Mouse (Mus musculus): ENCODE data around the gene Itih5.

Itih5 gene

DNA sequence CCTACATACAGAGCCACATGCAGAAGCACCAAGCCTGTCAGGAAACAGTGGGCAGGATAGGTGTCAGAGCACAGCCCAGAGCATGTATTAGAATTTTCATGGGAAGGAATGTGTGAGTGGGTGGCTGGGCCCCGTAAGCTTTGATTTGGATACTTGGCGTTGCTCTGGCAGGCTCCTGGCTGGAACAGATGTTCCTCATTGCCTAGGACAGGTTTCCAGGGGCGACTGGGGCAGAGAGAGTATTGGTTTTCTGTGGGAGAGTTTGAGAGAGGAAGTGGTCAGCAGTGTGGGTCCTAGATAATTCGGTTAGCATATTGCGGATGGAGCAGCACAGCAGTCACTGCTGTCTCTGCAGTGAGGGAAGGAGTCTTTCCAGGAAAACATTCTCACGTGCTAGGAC is 13.3 kb downstream of the Itih5 start:
- ATAC-seq (ENCODE audit: insufficient number of reproducible peaks, low FRiP score, low TSS enrichment), result no peak

DNA sequence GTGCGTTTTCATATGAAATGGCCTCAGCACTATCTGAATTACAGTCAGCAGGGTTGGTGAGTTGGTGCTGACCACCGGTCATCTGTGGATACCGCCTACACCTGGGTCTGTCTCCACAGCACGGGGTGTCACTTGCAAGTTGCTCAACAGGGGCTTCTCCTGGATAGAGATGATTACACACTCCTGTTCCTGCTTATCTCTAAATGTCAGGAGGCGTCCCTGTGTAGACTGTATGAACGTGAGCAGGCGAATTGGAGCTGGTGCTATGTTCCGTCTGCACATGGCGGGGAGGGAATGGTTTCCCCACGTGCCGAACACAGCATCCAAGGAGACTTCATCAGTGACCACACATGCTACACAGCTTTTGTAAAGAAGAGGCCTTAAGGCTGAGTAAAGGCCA is 13.9 kb downstream of the Itih5 start:
- ATAC-seq (ENCODE audit: insufficient number of reproducible peaks, low FRiP score, low TSS enrichment), result no peak

GRCm38 (mm10) chr2:10168016-10168415 is 14.6 kb downstream of the Itih5 start:
- ATAC-seq (ENCODE audit: insufficient number of reproducible peaks, low FRiP score, low TSS enrichment), result no peak

DNA sequence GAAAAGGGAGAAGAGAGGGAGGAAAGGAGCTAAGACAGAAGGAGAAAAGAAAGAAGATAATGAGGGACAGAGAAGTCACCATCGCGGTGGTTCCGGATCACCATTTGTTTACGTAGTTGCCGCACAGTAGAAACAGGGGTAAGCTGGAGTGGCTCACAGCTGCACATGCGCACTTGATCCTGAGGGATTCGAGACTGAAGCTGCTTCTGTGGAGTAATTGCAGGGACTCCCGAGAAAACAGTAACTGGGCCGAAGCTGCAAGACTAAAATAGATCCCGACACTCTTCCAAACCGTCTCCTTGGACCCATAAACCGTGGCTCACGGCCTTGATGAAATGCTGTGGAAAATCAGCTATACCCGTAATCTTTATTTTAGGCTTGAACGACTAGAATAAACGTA is 16.6 kb downstream of the Itih5 start:
- no peak for ATAC-seq (ENCODE audit: insufficient number of reproducible peaks, low FRiP score, low TSS enrichment)

GRCm38 (mm10) chr2:10193553-10193952 is 40.2 kb downstream of the Itih5 start:
- no peak for ATAC-seq (ENCODE audit: insufficient number of reproducible peaks, low FRiP score, low TSS enrichment)

DNA sequence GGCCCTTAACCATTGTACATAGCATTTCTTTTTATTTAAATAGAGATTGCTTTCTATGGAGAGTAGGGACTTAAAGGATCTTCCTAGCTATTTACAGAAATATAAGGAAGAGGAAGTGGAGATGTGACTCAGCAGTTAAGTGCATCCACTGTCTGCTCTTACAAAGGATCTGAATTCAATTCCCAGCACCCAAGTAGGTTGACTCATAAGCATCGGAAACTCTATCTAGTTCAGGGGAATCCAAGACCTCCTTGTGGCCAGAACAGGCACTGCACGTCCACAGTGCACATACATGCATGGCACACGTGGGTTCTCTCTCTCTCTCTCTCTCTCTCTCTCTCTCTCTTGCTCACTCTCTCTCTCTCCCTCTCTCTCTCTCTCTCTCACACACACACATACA is 41.8 kb downstream of the Itih5 start:
- ATAC-seq (ENCODE audit: insufficient number of reproducible peaks, low FRiP score, low TSS enrichment), result no peak

GRCm38 (mm10) chr2:10199326-10199725 is 46.0 kb downstream of the Itih5 start:
- no peak for ATAC-seq (ENCODE audit: insufficient number of reproducible peaks, low FRiP score, low TSS enrichment)

DNA sequence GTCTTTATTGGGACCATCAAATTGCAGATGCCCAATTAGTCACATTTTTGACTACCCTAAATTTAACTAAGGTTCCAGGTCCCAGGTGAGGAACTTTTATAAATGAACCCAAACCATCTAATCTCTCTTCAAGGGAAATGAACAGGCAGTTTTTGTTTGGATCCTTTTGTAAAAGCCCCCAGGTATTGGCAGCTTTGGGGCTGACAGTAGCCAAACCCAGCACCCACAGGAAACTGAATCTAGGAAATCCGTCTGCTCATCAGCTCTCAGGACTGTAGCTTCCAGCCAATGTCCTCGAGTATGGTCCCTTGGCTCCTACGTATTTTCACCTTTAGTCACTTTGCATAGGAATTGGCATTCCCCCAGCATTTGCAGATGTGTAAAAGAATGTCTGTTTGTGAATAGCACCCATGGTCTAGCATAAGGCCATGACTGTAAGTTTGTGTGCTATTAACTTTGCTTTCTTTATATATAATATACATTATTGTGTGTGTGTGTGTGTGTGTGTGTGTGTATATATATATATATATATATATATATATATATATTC is 47.4 kb downstream of the Itih5 start:
- no peak for ATAC-seq (ENCODE audit: insufficient number of reproducible peaks, low FRiP score, low TSS enrichment)

- no peak for ATAC-seq (ENCODE audit: insufficient number of reproducible peaks, low FRiP score, low TSS enrichment)
Measured at GRCm38 (mm10) chr2:10204301-10204700, 50.9 kb downstream of the Itih5 start.

DNA sequence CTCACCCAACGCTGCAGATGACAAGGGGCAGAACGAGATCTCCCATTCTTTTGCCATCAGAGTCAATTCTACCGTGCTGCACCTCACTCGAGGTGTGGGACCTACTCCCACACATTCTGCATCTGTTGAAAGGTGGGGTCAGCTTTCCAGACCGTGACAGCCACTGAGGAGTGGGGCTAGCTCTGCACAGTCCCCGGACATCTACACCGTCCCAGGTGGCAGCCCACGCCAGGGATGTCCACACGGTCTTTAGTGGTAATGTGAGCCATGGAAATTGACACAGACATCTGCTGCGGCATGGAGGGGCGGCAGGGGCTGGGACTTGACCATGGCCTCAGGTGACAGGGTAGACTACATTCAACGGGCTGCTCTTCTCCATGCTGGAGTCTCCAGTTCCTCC is 60.1 kb downstream of the Itih5 start:
- no peak for ATAC-seq (ENCODE audit: insufficient number of reproducible peaks, low FRiP score, low TSS enrichment)

GRCm38 (mm10) chr2:10215876-10216565 is 62.6 kb downstream of the Itih5 start:
- ATAC-seq (ENCODE audit: insufficient number of reproducible peaks, low FRiP score, low TSS enrichment), result no peak

GRCm38 (mm10) chr2:10216566-10217247 is 63.3 kb downstream of the Itih5 start:
- peak; percentile 63; the same call in 1 of the 2 replicates for ATAC-seq (ENCODE audit: insufficient number of reproducible peaks, low FRiP score, low TSS enrichment)

- ATAC-seq (ENCODE audit: insufficient number of reproducible peaks, low FRiP score, low TSS enrichment), result no peak
Measured at GRCm38 (mm10) chr2:10221862-10222261, 68.5 kb downstream of the Itih5 start.

- no peak for ATAC-seq (ENCODE audit: insufficient number of reproducible peaks, low FRiP score, low TSS enrichment)
Measured at GRCm38 (mm10) chr2:10226907-10227306, 73.5 kb downstream of the Itih5 start.

- no peak for ATAC-seq (ENCODE audit: insufficient number of reproducible peaks, low FRiP score, low TSS enrichment)
Measured at GRCm38 (mm10) chr2:10231971-10232370, 78.6 kb downstream of the Itih5 start.

- ATAC-seq (ENCODE audit: insufficient number of reproducible peaks, low FRiP score, low TSS enrichment), result no peak
Measured at GRCm38 (mm10) chr2:10236554-10236953, 83.2 kb downstream of the Itih5 start.

GRCm38 (mm10) chr2:10242970-10243369 is 89.6 kb downstream of the Itih5 start:
- no peak for ATAC-seq (ENCODE audit: insufficient number of reproducible peaks, low FRiP score, low TSS enrichment)

DNA sequence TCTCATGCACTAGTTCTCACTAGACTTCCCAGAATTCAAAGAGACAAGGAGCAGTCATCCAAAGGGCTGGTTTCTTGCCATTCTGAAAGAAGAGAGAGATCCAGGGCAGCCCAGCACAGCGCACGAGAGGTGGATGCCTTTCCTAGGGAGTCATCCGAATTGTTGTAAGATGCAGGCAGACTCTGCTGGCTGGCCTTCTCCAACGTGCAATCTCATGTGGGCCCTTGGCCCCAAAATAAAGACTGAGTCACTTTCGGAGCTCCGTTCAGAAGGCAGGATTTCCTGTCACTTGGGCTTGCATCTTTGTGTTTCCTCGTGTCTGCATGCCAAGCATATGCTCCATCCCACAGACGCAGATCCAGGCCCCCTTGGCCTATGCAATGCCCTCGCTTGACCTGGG is 97.1 kb downstream of the Itih5 start:
- no peak for ATAC-seq (ENCODE audit: insufficient number of reproducible peaks, low FRiP score, low TSS enrichment)

GRCm38 (mm10) chr2:10250926-10251325 is 97.6 kb downstream of the Itih5 start:
- no peak for ATAC-seq (ENCODE audit: insufficient number of reproducible peaks, low FRiP score, low TSS enrichment)

DNA sequence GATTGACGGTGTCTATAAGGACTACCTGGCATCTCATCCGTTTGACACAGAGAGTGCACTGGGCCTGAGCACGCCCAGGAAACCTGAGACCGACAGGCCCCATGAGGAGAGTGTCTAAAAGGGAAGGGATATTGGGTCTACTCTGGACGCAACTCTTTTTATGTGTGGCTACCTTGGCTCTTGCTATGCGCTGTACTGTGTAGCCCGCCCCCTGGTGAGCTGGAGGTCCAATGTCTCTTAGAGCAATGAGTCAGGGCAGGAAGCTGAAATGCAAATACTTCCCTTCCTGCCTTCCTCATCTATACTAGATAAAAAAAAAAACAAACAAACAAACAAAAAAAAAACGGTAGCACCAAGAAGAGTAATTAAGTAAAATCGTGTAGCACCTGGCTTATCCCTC is 98.1 kb downstream of the Itih5 start:
- ATAC-seq (ENCODE audit: insufficient number of reproducible peaks, low FRiP score, low TSS enrichment), result no peak

DNA sequence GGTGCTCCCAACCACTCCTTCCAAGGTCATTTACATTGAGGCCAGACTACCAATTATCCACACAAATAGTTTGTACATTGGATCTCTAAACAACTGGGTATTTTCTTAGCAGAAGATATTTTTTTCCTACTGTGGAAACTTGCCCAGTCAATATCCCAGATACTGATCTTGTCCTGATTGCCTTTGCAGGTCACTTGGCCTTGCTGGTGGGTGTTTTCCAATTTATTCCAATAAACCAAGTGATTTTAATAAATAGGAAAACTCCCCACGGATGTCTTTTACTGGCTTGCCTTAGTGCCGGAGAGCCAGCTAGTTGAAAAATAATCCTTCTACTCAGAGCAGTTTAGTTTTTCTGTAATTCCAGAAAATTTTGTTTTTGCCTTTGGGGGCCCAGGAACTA is 98.6 kb downstream of the Itih5 start:
- no peak for ATAC-seq (ENCODE audit: insufficient number of reproducible peaks, low FRiP score, low TSS enrichment)

- no peak for ATAC-seq (ENCODE audit: insufficient number of reproducible peaks, low FRiP score, low TSS enrichment)
Measured at GRCm38 (mm10) chr2:10253351-10253750, 100.0 kb downstream of the Itih5 start.

All from cerebellum, adult (tissue).